Mouse (Mus musculus): ENCODE results near the gene Plbd2. TPM values are rescaled to one million over a fixed set of nuclear protein-coding genes. Genes with fewer than 3 reads are reported as not detected.
A peak's percentile ranks its signal among the peaks of the same experiment; 100 is the strongest.

The Plbd2 gene
- total and polyA plus RNA-seq, 2 experiments from 2014 or later = 35.2 to 53.9 TPM

DNA sequence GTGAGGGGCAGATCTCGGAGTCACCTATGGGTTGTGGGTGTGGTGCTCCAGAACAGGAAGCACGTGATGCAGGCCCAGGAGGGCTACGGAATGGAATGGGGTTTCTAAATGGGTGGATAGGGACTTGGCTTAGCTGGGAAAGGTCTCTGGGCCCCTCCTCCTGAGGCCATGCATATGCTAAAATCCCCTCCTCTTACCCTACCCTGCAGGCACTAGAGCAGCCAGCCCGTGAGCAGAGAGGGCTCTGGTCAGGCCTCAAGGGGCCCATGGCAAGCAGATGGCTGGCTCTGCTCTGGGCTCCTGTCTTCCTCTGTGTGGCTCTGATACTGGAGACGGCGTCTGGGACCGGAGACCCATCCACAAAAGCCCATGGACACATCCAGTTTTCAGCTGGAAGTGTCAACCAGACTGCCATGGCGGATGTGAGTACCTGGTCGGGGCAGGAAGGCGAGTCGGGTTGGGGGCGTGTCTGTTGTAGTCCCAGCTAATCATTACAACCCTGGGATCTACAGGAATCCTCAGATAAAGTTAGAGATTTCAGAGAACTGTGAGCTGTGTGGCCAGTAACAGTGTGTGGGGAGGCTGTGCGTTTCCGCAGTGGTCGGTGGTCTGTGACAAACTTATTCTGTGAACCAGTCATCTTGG, 9.6 kb upstream of the Plbd2 start:
- DNase-seq (ENCODE audit: low spot score) (no peak), ATAC-seq (no peak)
- Histone ChIP-seq H3K36me3 (ENCODE audit: insufficient read depth, low read length) (no peaks in the 10 kb centered on the region), H3K4me3 (ENCODE audit: low read length) (no peak overlapping the region), H3K27me3 (ENCODE audit: insufficient read depth, low read length) (no peaks in the 10 kb centered on the region), H3K9ac (replicated peaks; ENCODE audit: low read length) (no peak overlapping the region), H3K4me1 (ENCODE audit: insufficient read depth, low read length) (no peaks in the 10 kb centered on the region), H3K27ac (no peak overlapping the region), H3K4me2 (ENCODE audit: low read depth, low read length) (no peak overlapping the region), H3K9me3 (ENCODE audit: low read length) (no peaks in the 10 kb centered on the region)
- no peak for TF ChIP-seq CTCF (IDR thresholded peaks at IDR 0.05; ENCODE audit: low read depth)
- WGBS = 44% methylated on average over 15 of the region's 15 CpGs

DNA sequence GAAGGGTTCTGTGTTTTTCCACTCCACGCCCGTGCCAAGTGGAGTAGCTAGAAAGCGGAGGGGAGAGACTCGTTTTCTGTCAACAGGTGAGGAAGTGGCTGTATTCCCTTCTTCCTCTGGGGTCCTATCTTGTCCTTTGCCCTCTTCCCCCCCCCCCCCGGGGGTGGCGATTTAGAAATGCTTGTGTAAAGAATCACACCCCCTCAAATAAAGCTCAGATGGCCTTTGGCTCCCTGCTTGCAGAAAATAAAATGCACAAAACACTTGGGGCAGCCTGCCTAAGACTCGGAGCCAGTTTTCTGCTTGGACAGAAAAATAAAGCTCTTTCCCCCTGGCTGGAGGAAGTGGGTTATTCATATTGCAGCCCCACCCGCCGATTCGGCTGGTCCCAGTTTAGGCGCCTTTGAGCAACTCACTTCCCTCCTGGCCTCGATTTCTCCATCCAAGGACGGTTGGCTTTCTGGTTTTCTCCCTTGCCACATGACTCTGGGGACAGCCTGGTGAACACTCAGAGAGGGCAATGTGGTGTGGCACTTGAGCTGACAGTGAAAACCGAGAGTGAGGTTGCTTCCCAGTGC, 8.3 kb upstream of the Plbd2 start:
- DNase-seq (ENCODE audit: low spot score) = no peak
- no peaks in the 10 kb centered on the region for H3K4me1 ChIP-seq (ENCODE audit: insufficient read depth, low read length)
- peak overlapping the region; percentile 72 for H3K4me2 ChIP-seq (ENCODE audit: low read depth, low read length)
- H3K9me3 ChIP-seq (ENCODE audit: low read length) = no peaks in the 10 kb centered on the region
- H3K4me3 ChIP-seq (ENCODE audit: low read length) = peak overlapping the region; percentile 42
- no peaks in the 10 kb centered on the region for H3K27me3 ChIP-seq (ENCODE audit: insufficient read depth, low read length)
- H3K27ac ChIP-seq = no peak overlapping the region
- no peaks in the 10 kb centered on the region for H3K36me3 ChIP-seq (ENCODE audit: insufficient read depth, low read length)
- H3K9ac ChIP-seq (replicated peaks; ENCODE audit: low read length) = no peak overlapping the region
- ATAC-seq = no peak
- no peak for TF ChIP-seq CTCF (IDR thresholded peaks at IDR 0.05; ENCODE audit: low read depth)
- 35% methylated on average over 14 of the region's 14 CpGs for WGBS

GRCm38 (mm10) chr5:120510982-120511642, 7.7 kb upstream of the Plbd2 start, which contains the start of gene Slc8b1:
Slc8b1 (plus strand) TSS chr5:120511168.
- H3K27me3 ChIP-seq (ENCODE audit: insufficient read depth, low read length) = no peaks in the 10 kb centered on the region
- H3K9ac ChIP-seq (replicated peaks; ENCODE audit: low read length) = no peak within 1 kb of the TSS; the same call in 1 of the 2 replicates
- DNase-seq (ENCODE audit: low spot score) (peak; percentile 88), ATAC-seq (peak; percentile 90)
- no peak within 1 kb of the TSS for H3K27ac ChIP-seq
- WGBS = 2% methylated on average over 36 of the region's 36 CpGs
- H3K4me1 ChIP-seq (ENCODE audit: insufficient read depth, low read length) = no peaks in the 10 kb centered on the region
- H3K9me3 ChIP-seq (ENCODE audit: low read length) = no peaks in the 10 kb centered on the region
- H3K4me2 ChIP-seq (ENCODE audit: low read depth, low read length) = peak within 1 kb of the TSS; percentile 72
- TF ChIP-seq CTCF (IDR thresholded peaks at IDR 0.05; ENCODE audit: low read depth) = no peak
- no peaks in the 10 kb centered on the region for H3K36me3 ChIP-seq (ENCODE audit: insufficient read depth, low read length)
- H3K4me3 ChIP-seq (ENCODE audit: low read length) = peak within 1 kb of the TSS; percentile 42

DNA sequence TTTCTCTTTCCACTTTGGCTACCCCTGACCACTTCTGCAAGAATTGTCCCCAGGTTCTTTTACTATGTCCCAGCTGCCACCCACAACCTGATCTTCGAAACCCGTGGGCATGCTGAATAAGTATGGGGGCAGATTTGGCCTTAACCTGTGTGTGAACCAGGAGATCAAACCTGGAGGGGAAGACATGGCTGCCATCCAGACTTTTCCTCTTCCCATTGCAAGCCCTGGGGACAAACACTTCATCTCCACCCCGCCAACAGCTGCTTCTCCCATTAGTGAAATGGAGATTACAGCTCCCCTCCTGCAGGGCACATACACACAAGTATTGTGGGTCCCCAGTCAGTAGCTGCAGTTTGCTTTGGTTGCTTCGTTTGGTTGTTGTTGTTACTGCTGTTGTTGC, 3.9 kb upstream of the Plbd2 start:
- DNase-seq (ENCODE audit: low spot score) (no peak), ATAC-seq (no peak)
- TF ChIP-seq CTCF (IDR thresholded peaks at IDR 0.05; ENCODE audit: low read depth) = no peak
- Histone ChIP-seq H3K4me3 (ENCODE audit: low read length) (no peak overlapping the region), H3K9ac (replicated peaks; ENCODE audit: low read length) (no peak overlapping the region), H3K9me3 (ENCODE audit: low read length) (no peaks in the 10 kb centered on the region), H3K27me3 (ENCODE audit: insufficient read depth, low read length) (no peaks in the 10 kb centered on the region), H3K36me3 (ENCODE audit: insufficient read depth, low read length) (no peaks in the 10 kb centered on the region), H3K4me2 (ENCODE audit: low read depth, low read length) (no peak overlapping the region), H3K4me1 (ENCODE audit: insufficient read depth, low read length) (0 out of 2 replicates have a peak, but pooled peaks cover 3% of the 10 kb centered on the region), H3K27ac (no peak overlapping the region)
- 45% methylated on average over 4 of the region's 4 CpGs for WGBS

DNA sequence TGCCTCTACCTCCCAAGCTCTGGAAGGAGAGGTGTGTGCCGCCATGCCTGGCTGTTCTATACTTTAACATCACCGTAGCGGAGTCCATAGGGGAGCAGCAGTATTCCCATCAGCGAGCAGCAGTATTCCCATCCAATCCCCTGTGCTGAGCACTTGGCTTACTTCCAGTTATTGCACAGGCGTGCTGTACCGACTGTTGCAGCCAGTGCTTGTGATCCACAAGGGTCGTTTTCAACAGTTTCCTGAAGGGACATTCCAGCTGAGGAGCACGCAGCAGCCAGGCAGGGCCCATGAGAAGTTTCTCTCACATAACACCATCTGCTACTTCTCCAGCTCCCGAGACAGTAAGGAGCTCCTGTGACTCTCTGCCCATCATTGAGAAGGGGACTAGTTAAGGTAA, 3.1 kb upstream of the Plbd2 start:
- DNase-seq (ENCODE audit: low spot score) = peak; percentile 28
- WGBS = 43% methylated on average over 9 of the region's 9 CpGs
- no peak for ATAC-seq

GRCm38 (mm10) chr5:120505781-120506180, 2.4 kb upstream of the Plbd2 start:
- H3K27me3 ChIP-seq (ENCODE audit: insufficient read depth, low read length) = no peaks in the 10 kb centered on the region
- H3K4me3 ChIP-seq (ENCODE audit: low read length) = no peak overlapping the region
- H3K9ac ChIP-seq (replicated peaks; ENCODE audit: low read length) = no peak overlapping the region
- H3K4me2 ChIP-seq (ENCODE audit: low read depth, low read length) = no peak overlapping the region
- ATAC-seq = no peak
- no peak overlapping the region for H3K27ac ChIP-seq
- 64% methylated on average over 9 of the region's 9 CpGs for WGBS
- no peaks in the 10 kb centered on the region for H3K9me3 ChIP-seq (ENCODE audit: low read length)
- peaks cover 6% of the 10 kb centered on the region; the same call in 1 of the 2 replicates for H3K4me1 ChIP-seq (ENCODE audit: insufficient read depth, low read length)
- DNase-seq (ENCODE audit: low spot score) = no peak
- TF ChIP-seq CTCF (IDR thresholded peaks at IDR 0.05; ENCODE audit: low read depth) = no peak
- H3K36me3 ChIP-seq (ENCODE audit: insufficient read depth, low read length) = no peaks in the 10 kb centered on the region

More for the DNA sequence above, 3.1 kb upstream of the Plbd2 start:
- no peak for TF ChIP-seq CTCF (IDR thresholded peaks at IDR 0.05; ENCODE audit: low read depth)
- H3K27ac ChIP-seq = no peak overlapping the region
- no peak overlapping the region for H3K4me3 ChIP-seq (ENCODE audit: low read length)
- H3K9ac ChIP-seq (replicated peaks; ENCODE audit: low read length) = no peak overlapping the region
- H3K4me2 ChIP-seq (ENCODE audit: low read depth, low read length) = no peak overlapping the region
- no peaks in the 10 kb centered on the region for H3K27me3 ChIP-seq (ENCODE audit: insufficient read depth, low read length)
- H3K36me3 ChIP-seq (ENCODE audit: insufficient read depth, low read length) = no peaks in the 10 kb centered on the region
- no peaks in the 10 kb centered on the region for H3K9me3 ChIP-seq (ENCODE audit: low read length)
- peaks cover 6% of the 10 kb centered on the region; the same call in 1 of the 2 replicates for H3K4me1 ChIP-seq (ENCODE audit: insufficient read depth, low read length)

Measured in hindbrain, postnatal 0 days (tissue).